Mouse (Mus musculus): Measurements from ENCODE around the gene Cd300ld2.
"Not testable (repeated sequence)": the region's sequence is repeated elsewhere in the genome, so short reads cannot be mapped to it uniquely, and the experiment has no call there.

Cd300ld2 gene

GRCm38 (mm10) chr11:115016093-115016492 is at the start of gene Cd300ld2:
TSS of gene Cd300ld2 (minus strand) at chr11:115016193.
- DNase-seq (ENCODE audit: low spot score in 2 of 2), result not testable (repeated sequence)

- DNase-seq (ENCODE audit: low spot score in 2 of 2), result no peak
These were observed 46.1 kb upstream of the Cd300ld2 start, which contains the start of gene Cd300e for GRCm38 (mm10) chr11:115062077-115062476. TSS of gene Cd300e (minus strand) at chr11:115062177.

- DNase-seq (ENCODE audit: low spot score in 2 of 2), result no peak
These were observed 43.8 kb upstream of the Cd300ld2 start for GRCm38 (mm10) chr11:115059797-115060196.

- DNase-seq (ENCODE audit: low spot score in 2 of 2), result no peak
These were observed 42.7 kb upstream of the Cd300ld2 start for GRCm38 (mm10) chr11:115058701-115059100.

GRCm38 (mm10) chr11:115054537-115054936 is 38.5 kb upstream of the Cd300ld2 start:
- no peak for DNase-seq (ENCODE audit: low spot score in 2 of 2)

- DNase-seq (ENCODE audit: low spot score in 2 of 2), result no peak
These were observed 37.0 kb upstream of the Cd300ld2 start for GRCm38 (mm10) chr11:115052991-115053390.

GRCm38 (mm10) chr11:115052206-115052605 is 36.2 kb upstream of the Cd300ld2 start:
- no peak for DNase-seq (ENCODE audit: low spot score in 2 of 2)

- DNase-seq (ENCODE audit: low spot score in 2 of 2), result peak in 1 of 2 experiments; percentile 19
These were observed 33.4 kb upstream of the Cd300ld2 start for GRCm38 (mm10) chr11:115049282-115049895.

GRCm38 (mm10) chr11:115048259-115048658 is 32.3 kb upstream of the Cd300ld2 start, which contains the start of gene Cd300ld3:
TSS of gene Cd300ld3 (minus strand) at chr11:115048409.
- DNase-seq (ENCODE audit: low spot score in 2 of 2), result no peak

- DNase-seq (ENCODE audit: low spot score in 2 of 2), result not testable (repeated sequence)
These were observed 21.7 kb upstream of the Cd300ld2 start, which contains the start of gene Cd300ld5 for GRCm38 (mm10) chr11:115037669-115038068. TSS of gene Cd300ld5 (minus strand) at chr11:115037769.

- not testable (repeated sequence) for DNase-seq (ENCODE audit: low spot score in 2 of 2)
These were observed 10.9 kb upstream of the Cd300ld2 start, which contains the start of gene Cd300ld4 for GRCm38 (mm10) chr11:115026912-115027311. TSS of gene Cd300ld4 (minus strand) at chr11:115027012.

GRCm38 (mm10) chr11:115004070-115004469 is 11.9 kb downstream of the Cd300ld2 start:
- no peak for DNase-seq (ENCODE audit: low spot score in 2 of 2)

- no peak for DNase-seq (ENCODE audit: low spot score in 2 of 2)
These were observed 14.4 kb downstream of the Cd300ld2 start, which contains the start of gene Cd300c2 for GRCm38 (mm10) chr11:115001474-115002040. TSS of gene Cd300c2 (minus strand) at chr11:115001880.

GRCm38 (mm10) chr11:114989793-114990192 is 26.2 kb downstream of the Cd300ld2 start, which contains the start of gene Cd300ld:
TSS of gene Cd300ld (minus strand) at chr11:114989922.
- DNase-seq (ENCODE audit: low spot score in 2 of 2), result no peak

- peak; percentile 18 to 23 for DNase-seq (ENCODE audit: low spot score in 2 of 2)
These were observed 34.1 kb downstream of the Cd300ld2 start for GRCm38 (mm10) chr11:114981866-114982265.

GRCm38 (mm10) chr11:114972726-114973125 is 43.3 kb downstream of the Cd300ld2 start:
- DNase-seq (ENCODE audit: low spot score in 2 of 2), result no peak

- DNase-seq (ENCODE audit: low spot score in 2 of 2), result no peak
These were observed 47.2 kb downstream of the Cd300ld2 start, which contains the start of gene Cd300c for GRCm38 (mm10) chr11:114968752-114969207. TSS of gene Cd300c (minus strand) at chr11:114969157.

GRCm38 (mm10) chr11:114965182-114965828 is 50.7 kb downstream of the Cd300ld2 start:
- peak in 1 of 2 experiments; percentile 7 for DNase-seq (ENCODE audit: low spot score in 2 of 2)

- no peak for DNase-seq (ENCODE audit: low spot score in 2 of 2)
These were observed 55.6 kb downstream of the Cd300ld2 start for GRCm38 (mm10) chr11:114960369-114960768.
